Mouse (Mus musculus) hindbrain, embryonic 14.5 days (tissue): Measurements from ENCODE around the gene Smo. TPM values are rescaled to one million over a fixed set of nuclear protein-coding genes. Genes with fewer than 3 reads are reported as not detected.

Experiments used
- ATAC-seq: fragments of 200-750 bp; cut with Nextera tagmentation; 2 replicates; pipeline ENCODE4 v1.8.0; 2017; ENCODE audit warnings: moderate number of reproducible peaks, mild to moderate bottlenecking, moderate TSS enrichment, moderate library complexity; ENCODE audit not compliant: low FRiP score
- DNase-seq: peaks from one replicate; pipeline ENCODE4 v3.0.0-alpha.2; 2015; ENCODE audit warnings: low spot score
- H3K27ac ChIP-seq: fragments of 300-500 bp; sonication (generic); 2 replicates; pipeline ENCODE4 v1.5.1; 2014; ENCODE audit warnings: mild to moderate bottlenecking, moderate library complexity
- H3K27me3 ChIP-seq: fragments of 300-500 bp; sonication (generic); 2 replicates; pipeline ENCODE4 v1.6.1; 2014; ENCODE audit warnings: mild to moderate bottlenecking, low read length, mixed read lengths; ENCODE audit not compliant: control insufficient read depth, insufficient read depth
- H3K36me3 ChIP-seq: fragments of 300-500 bp; sonication (generic); replicated peaks from 2 replicates; pipeline ENCODE4 v1.6.1; 2014; ENCODE audit not compliant: control insufficient read depth, insufficient read depth
- H3K4me1 ChIP-seq: fragments of 300-500 bp; sonication (generic); replicated peaks from 2 replicates; pipeline ENCODE4 v1.6.1; 2014; ENCODE audit warnings: antibody characterized with exemption, low read length, mixed read lengths; ENCODE audit not compliant: control insufficient read depth, insufficient read depth
- H3K4me2 ChIP-seq: fragments of 300-500 bp; sonication (generic); replicated peaks from 2 replicates; pipeline ENCODE4 v1.6.1; 2014; ENCODE audit warnings: mild to moderate bottlenecking, moderate library complexity
- H3K4me3 ChIP-seq: fragments of 300-500 bp; sonication (generic); replicated peaks from 2 replicates; pipeline ENCODE4 v1.5.1; 2014; ENCODE audit warnings: mild to moderate bottlenecking, low read length
- H3K9ac ChIP-seq: fragments of 300-500 bp; sonication (generic); 2 replicates; pipeline ENCODE4 v1.6.1; 2014
- H3K9me3 ChIP-seq: fragments of 300-500 bp; sonication (generic); 2 replicates; pipeline ENCODE4 v1.6.1; 2016; ENCODE audit warnings: low read length; ENCODE audit not compliant: control insufficient read depth
- WGBS: fragments of 180-500 bp; shearing (Covaris S2); extraction: QIAGEN DNeasy Blood & Tissue Kit; methylation state at CpG from one replicate; pipeline ENCODE4 v1.1.7; 2014; 5-methylcytosine and 5-hydroxymethylcytosine counted together
- polyA plus RNA-seq: library from polyadenylated mRNA; unstranded; fragments of >200 nt; fragmentation: Nextera tagmentation; extraction: Ambion mirVana; gene quantifications from 2 replicates; pipeline ENCODE4 v1.2.1, GENCODE M21; 2014

Gene Smo
- polyA plus RNA-seq, 1 experiment from 2014 or later, result 15.6 TPM

DNA sequence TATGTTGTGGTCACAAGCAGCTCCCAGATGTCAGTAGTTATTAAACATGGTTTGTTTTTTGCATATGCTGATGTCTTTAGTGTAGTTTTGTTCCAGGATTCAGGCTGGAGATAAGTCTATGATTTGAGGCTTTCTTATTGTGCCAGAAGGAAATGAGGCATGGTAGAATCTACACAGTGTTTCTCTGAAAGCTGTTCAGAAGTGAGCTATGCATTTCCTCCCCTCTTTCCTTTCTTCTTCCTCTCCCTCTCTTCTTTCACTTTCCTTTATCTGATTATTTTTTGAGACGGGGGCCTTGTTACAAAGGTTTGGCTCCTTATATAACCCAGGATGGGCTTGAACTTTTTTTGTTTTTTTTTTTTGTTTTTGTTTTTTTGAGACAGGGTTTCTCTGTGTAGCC lies 58.2 kb downstream of the Smo start:
- Histone ChIP-seq H3K27ac (no peak overlapping the region), H3K4me2 (no peak overlapping the region), H3K27me3 (no peaks in the 10 kb centered on the region), H3K4me1 (peaks cover 6% of the 10 kb centered on the region; the same call in 1 of the 2 replicates), H3K36me3 (no peaks in the 10 kb centered on the region), H3K9ac (no peak overlapping the region), H3K4me3 (no peak overlapping the region), H3K9me3 (no peaks in the 10 kb centered on the region)
- 82% methylated on average over 1 of the region's 1 CpGs for WGBS
- DNase-seq, result no peak
- ATAC-seq, result no peak

DNA sequence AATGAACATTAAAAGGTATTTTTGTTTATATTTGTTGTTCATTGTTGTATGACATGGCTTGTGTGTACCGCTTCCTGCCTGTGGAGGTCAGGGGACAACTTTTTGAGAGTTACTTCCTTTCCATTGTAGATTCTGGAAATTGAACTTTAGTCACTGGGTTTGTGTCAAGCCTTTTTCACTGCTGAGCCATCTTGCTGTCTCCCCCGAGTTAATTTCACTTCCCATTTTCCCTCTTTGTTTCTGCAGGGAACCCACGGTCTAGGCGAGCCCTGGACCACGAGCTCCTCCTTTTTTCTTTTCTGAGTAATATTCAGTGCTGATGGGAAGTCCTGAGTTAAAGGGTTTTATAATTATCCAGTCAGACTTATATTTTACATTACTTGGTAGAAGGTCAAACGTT lies 59.3 kb downstream of the Smo start:
- ATAC-seq, result no peak
- H3K4me3 ChIP-seq, result no peak overlapping the region
- WGBS, result 87% methylated on average over 6 of the region's 6 CpGs

GRCm38 (mm10) chr6:29802979-29803378 lies 67.7 kb downstream of the Smo start:
- no peaks in the 10 kb centered on the region for H3K36me3 ChIP-seq
- no peak overlapping the region for H3K4me2 ChIP-seq
- H3K9ac ChIP-seq, result no peak overlapping the region
- H3K4me3 ChIP-seq, result no peak overlapping the region
- ATAC-seq (no peak), DNase-seq (no peak)
- H3K4me1 ChIP-seq, result no peaks in the 10 kb centered on the region
- 100% methylated on average over 1 of the region's 1 CpGs for WGBS
- no peaks in the 10 kb centered on the region for H3K9me3 ChIP-seq
- no peak overlapping the region for H3K27ac ChIP-seq
- no peaks in the 10 kb centered on the region for H3K27me3 ChIP-seq

More for the DNA sequence above, 59.3 kb downstream of the Smo start:
- Histone ChIP-seq H3K36me3 (no peaks in the 10 kb centered on the region), H3K4me2 (no peak overlapping the region), H3K27ac (no peak overlapping the region), H3K4me1 (no peaks in the 10 kb centered on the region), H3K9me3 (no peaks in the 10 kb centered on the region), H3K9ac (no peak overlapping the region), H3K27me3 (no peaks in the 10 kb centered on the region)
- DNase-seq, result no peak

GRCm38 (mm10) chr6:29804006-29804405 lies 68.7 kb downstream of the Smo start:
- Histone ChIP-seq H3K27me3 (no peaks in the 10 kb centered on the region), H3K27ac (no peak overlapping the region), H3K9ac (no peak overlapping the region), H3K4me3 (no peak overlapping the region), H3K4me2 (no peak overlapping the region), H3K9me3 (no peaks in the 10 kb centered on the region), H3K36me3 (no peaks in the 10 kb centered on the region), H3K4me1 (no peaks in the 10 kb centered on the region)
- no peak for ATAC-seq
- DNase-seq, result no peak
- WGBS, result 47% methylated on average over 3 of the region's 3 CpGs

GRCm38 (mm10) chr6:29805381-29805780 lies 70.1 kb downstream of the Smo start:
- Histone ChIP-seq H3K4me2 (no peak overlapping the region), H3K27me3 (no peaks in the 10 kb centered on the region), H3K9ac (no peak overlapping the region), H3K36me3 (no peaks in the 10 kb centered on the region), H3K4me1 (no peaks in the 10 kb centered on the region), H3K4me3 (no peak overlapping the region), H3K9me3 (no peaks in the 10 kb centered on the region), H3K27ac (no peak overlapping the region)
- ATAC-seq, result no peak
- DNase-seq, result no peak
- WGBS, result 82% methylated on average over 2 of the region's 2 CpGs

Other genes starting within 250 kb of the Smo start
- gene Kcp, start 227.6 kb upstream of the Smo start, polyA plus RNA-seq, result 16.3 and 19.9 TPM in 2 replicates
- gene Irf5, start 208.9 kb upstream of the Smo start, polyA plus RNA-seq, result 1.5 and 1.7 TPM in 2 replicates
- gene Tnpo3, start 125.6 kb upstream of the Smo start, polyA plus RNA-seq, result 85.4 and 93.7 TPM in 2 replicates
- 7.9 and 8.6 TPM in 2 replicates for gene Tspan33, start 41.3 kb upstream of the Smo start, polyA plus RNA-seq
- 24.2 and 27.1 TPM in 2 replicates for gene Ahcyl2, start 32.5 kb downstream of the Smo start, polyA plus RNA-seq
- 6.1 and 7.3 TPM in 2 replicates for gene Strip2, start 181.5 kb downstream of the Smo start, polyA plus RNA-seq